Mouse (Mus musculus) heart, adult 18-20 months (tissue): ENCODE measurements around the gene Optc. TPM values are rescaled to one million over a fixed set of nuclear protein-coding genes. Genes with fewer than 3 reads are reported as not detected.

Experiments used
- DNase-seq, 2 experiments: peaks; one replicate each; pipeline ENCODE4 v3.0.0; 2021 to 2022; ENCODE audit warnings: mixed read lengths in 1 of 2
- long read RNA-seq, 2 experiments: library from polyadenylated mRNA; stranded (forward); transcript quantifications; one replicate each; pipeline ENCODE4 v2.0.0; 2021
- total RNA-seq, 2 experiments: library from RNA; stranded (reverse); gene quantifications; 2 replicates each; pipeline ENCODE4 v1.2.3; 2021

Optc gene
- total RNA-seq, result under 1 TPM; 0.23 to 0.37 TPM
- long read RNA-seq, experiment 1, result 0 reads
- long read RNA-seq, experiment 2, result 0 reads

GRCm38 (mm10) chr1:133907949-133908658 is at the start of gene Optc:
Gene Optc, minus strand, starts transcription at chr1:133907999.
- DNase-seq, result no peak

DNA sequence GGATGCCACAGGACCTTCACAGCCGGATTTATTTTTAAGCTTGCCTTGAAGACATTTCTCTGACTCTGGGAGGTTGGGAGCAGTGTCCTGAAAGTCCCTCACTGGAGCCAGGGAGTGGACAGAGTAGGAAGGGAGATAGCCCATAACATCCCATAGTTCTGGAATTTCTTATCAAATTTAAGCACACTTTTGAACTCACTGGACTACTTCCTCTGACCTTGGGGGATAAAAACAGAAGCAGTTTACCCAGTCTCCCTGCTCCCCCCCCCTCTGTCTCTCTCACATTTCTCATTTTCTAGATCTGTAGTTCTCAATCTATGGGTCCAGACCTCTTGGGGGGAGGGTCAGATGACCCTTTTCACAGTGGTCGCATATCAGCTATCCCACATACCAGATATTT is 46.2 kb upstream of the Optc start:
- DNase-seq, result no peak

DNA sequence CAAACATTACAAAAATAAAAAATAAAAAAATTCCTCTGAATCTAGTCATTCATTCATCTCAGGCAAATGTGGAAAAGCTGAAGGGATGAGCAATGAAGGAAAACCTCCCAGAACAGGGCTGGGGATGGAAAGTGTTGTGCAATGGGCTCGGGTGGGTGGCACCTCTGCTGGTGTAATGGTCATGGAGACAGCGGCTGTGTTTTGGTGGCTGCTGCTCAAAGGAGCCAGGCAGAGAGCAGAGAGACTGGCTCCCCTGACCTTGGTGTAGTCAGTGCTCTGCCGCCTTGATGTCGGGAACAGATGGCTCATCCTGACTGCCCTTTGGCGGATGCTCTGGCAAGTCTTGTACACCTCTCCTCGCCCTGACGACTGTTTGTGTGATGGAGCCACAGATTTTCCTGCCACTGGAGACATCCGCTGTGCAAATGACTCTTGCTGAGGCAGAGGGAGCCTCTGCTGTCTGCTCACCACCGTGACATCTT is 45.5 kb upstream of the Optc start:
- peak; percentile 52 to 59 for DNase-seq

- DNase-seq, result no peak
These were observed 43.8 kb upstream of the Optc start for GRCm38 (mm10) chr1:133951598-133951997.

GRCm38 (mm10) chr1:133950061-133950782 is 42.4 kb upstream of the Optc start:
- no peak for DNase-seq

GRCm38 (mm10) chr1:133945106-133945505 is 37.3 kb upstream of the Optc start:
- no peak for DNase-seq

- no peak for DNase-seq
These were observed 34.1 kb upstream of the Optc start for GRCm38 (mm10) chr1:133941904-133942303.

GRCm38 (mm10) chr1:133941158-133941860 is 33.5 kb upstream of the Optc start:
- no peak for DNase-seq

GRCm38 (mm10) chr1:133940481-133941092 is 32.8 kb upstream of the Optc start:
- no peak for DNase-seq

DNA sequence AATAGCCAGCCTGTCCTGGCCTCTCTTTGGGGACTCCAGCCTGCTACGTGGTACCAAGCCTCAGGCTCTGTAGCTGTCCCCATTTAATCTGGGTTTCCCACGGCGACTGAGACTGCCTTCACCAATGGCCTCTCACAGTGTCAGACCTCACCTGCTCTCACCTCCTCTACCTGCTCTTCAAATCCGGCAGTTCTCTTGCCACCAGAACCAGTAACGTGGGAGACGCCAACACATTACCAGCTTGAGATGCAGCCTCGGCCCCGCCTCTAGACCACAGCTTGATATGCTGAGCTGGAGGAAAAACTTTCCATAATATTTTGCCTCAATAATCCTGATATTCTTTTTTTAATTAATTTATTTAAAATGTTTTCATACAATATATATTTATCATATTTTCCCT is 31.9 kb upstream of the Optc start:
- no peak for DNase-seq

DNA sequence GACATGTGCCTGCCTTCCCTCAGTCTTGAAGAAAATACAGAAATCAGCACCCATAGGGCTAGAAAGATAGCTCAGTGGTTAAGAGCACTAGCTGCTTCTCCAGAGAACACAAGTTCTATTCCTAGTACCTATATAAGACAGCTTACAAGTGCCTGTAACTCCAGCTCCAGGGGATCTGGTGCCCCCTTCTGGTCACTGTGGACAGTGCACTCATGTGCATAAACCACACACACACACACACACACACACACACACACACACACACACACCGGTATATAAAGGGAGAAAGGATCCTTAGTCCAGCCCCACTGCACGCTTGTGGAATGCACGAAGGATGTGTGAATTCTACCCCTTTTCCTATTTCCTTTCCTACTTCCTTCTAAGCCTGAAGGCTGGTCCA is 28.4 kb upstream of the Optc start:
- no peak for DNase-seq

DNA sequence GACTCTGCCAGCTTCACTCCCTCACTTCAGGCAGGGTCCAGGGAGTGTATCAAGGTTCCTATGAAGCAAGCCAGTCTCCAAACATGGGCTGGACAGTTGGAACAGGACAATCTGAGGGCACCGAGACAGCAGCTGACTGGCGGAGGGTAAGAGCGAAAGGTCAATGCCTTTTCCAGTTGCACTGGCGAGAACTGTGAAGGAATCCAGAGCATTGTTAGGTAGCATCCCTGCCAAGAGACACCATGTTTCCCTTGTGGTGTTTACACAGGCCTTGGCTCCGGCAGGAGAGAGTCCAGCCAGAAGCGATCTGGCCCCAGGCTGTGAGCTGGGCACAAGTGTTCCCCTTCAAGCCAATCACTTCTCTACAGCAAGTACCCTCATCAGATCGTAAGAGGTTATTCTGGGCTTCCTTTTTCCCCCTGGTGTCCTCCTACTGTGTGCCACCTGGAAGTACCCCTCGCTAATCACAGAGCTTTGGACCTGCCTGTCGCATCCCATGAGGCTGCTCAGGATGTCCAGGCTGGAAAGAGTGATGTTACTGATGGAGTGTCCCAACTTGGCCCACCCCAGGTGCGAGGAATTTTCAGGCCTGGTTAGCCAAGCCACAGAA is 26.7 kb upstream of the Optc start:
- DNase-seq, result peak; percentile 51 to 82

GRCm38 (mm10) chr1:133933301-133934195 is 25.7 kb upstream of the Optc start:
- DNase-seq, result no peak

GRCm38 (mm10) chr1:133929980-133930379 is 22.2 kb upstream of the Optc start:
- DNase-seq, result no peak

GRCm38 (mm10) chr1:133925223-133925622 is 17.4 kb upstream of the Optc start:
- DNase-seq, result no peak

- DNase-seq, result no peak
These were observed 16.5 kb upstream of the Optc start for GRCm38 (mm10) chr1:133924141-133924875.

GRCm38 (mm10) chr1:133923071-133923470 is 15.3 kb upstream of the Optc start:
- no peak for DNase-seq

GRCm38 (mm10) chr1:133921304-133921751 is 13.5 kb upstream of the Optc start, which contains the start of gene Prelp:
Gene Prelp, minus strand, starts transcription at chr1:133921414.
- DNase-seq, result peak; percentile 80 to 88

DNA sequence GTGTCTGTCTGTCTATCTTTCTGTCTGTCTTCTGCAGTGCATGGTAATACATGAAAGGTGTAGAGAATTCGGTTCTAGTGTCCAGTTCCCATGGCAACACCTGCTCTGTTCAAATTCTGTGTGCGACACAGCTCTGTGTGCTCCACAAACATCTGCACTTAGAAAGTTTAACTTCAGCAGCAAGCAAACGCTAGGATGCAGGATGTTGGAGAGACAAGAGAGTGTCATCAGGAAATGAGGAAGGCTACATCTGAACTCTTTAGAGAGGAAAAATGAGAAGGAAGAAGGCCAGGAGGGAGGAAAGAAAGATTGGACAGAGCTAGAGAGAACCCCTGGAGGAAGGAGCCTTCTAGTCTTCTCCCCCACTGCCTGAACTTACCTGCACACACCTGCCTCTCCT is 13.1 kb upstream of the Optc start:
- no peak for DNase-seq

- peak in 1 of 2 experiments; percentile 49 for DNase-seq
These were observed 12.6 kb upstream of the Optc start for GRCm38 (mm10) chr1:133920401-133920800.
